Mouse (Mus musculus) limb, embryonic 14.5 days (tissue): ENCODE measurements around the gene Cenpb. TPM values are rescaled to one million over a fixed set of nuclear protein-coding genes. Genes with fewer than 3 reads are reported as not detected.

ENCODE experiments used
- ATAC-seq: fragments of 200-750 bp; cut with Nextera tagmentation; 2 replicates; pipeline ENCODE4 v1.8.0; 2017; ENCODE audit warnings: low read depth, moderate number of reproducible peaks, moderate TSS enrichment; ENCODE audit not compliant: low FRiP score
- DNase-seq: peaks from one replicate; pipeline ENCODE4 v3.0.0-alpha.2; 2015; ENCODE audit warnings: low spot score
- H3K27ac ChIP-seq: fragments of 300-500 bp; sonication (generic); replicated peaks from 2 replicates; pipeline ENCODE4 v1.5.1; 2014; ENCODE audit warnings: low read depth, mild to moderate bottlenecking, low read length, moderate library complexity, mixed read lengths
- H3K27me3 ChIP-seq: fragments of 300-500 bp; sonication (generic); 2 replicates; pipeline ENCODE4 v1.6.1; 2014; ENCODE audit warnings: low read length, mixed read lengths; ENCODE audit not compliant: control insufficient read depth, insufficient read depth
- H3K36me3 ChIP-seq: fragments of 300-500 bp; sonication (generic); 2 replicates; pipeline ENCODE4 v1.6.1; 2014; ENCODE audit warnings: mild to moderate bottlenecking, low read length, moderate library complexity, mixed read lengths; ENCODE audit not compliant: control insufficient read depth, insufficient read depth
- H3K4me1 ChIP-seq: fragments of 300-500 bp; sonication (generic); 2 replicates; pipeline ENCODE4 v1.6.1; 2014; ENCODE audit warnings: antibody characterized with exemption, low read length, mixed read lengths; ENCODE audit not compliant: control insufficient read depth, insufficient read depth
- H3K4me2 ChIP-seq: fragments of 300-500 bp; sonication (generic); replicated peaks from 2 replicates; pipeline ENCODE4 v1.6.1; 2014; ENCODE audit warnings: low read depth, mild to moderate bottlenecking, low read length, moderate library complexity; ENCODE audit not compliant: severe bottlenecking
- H3K4me3 ChIP-seq: fragments of 300-500 bp; sonication (generic); replicated peaks from 2 replicates; pipeline ENCODE4 v1.5.1; 2014; ENCODE audit warnings: low read length
- H3K9ac ChIP-seq: fragments of 300-500 bp; sonication (generic); 2 replicates; pipeline ENCODE4 v1.6.1; 2014; ENCODE audit warnings: mild to moderate bottlenecking, low read depth, low read length, moderate library complexity; ENCODE audit not compliant: severe bottlenecking
- H3K9me3 ChIP-seq: fragments of 300-500 bp; sonication (generic); 2 replicates; pipeline ENCODE4 v1.6.1; 2016; ENCODE audit warnings: low read length; ENCODE audit not compliant: control insufficient read depth
- POLR2A ChIP-seq: fragments of 200-500 bp; IDR thresholded peaks from 2 replicates; pipeline ENCODE4 v1.8.0; 2012; ENCODE audit warnings: inconsistent platforms, mild to moderate bottlenecking, moderate library complexity, borderline replicate concordance; ENCODE audit not compliant: insufficient read depth, insufficient read length; ENCODE audit errors: extremely low read depth
- WGBS: fragments of 180-500 bp; shearing (Covaris S2); extraction: QIAGEN DNeasy Blood & Tissue Kit; methylation state at CpG from one replicate; pipeline ENCODE4 v1.1.7; 2014; 5-methylcytosine and 5-hydroxymethylcytosine counted together
- polyA plus RNA-seq, 2 experiments: library from polyadenylated mRNA; depleted of rRNA in 1 of 2; stranded (reverse) in 1 of 2; unstranded in 1 of 2; fragments of >200 nt; fragmentation: Nextera tagmentation in 1 of 2; extraction: Ambion mirVana in 1 of 2; gene quantifications; 2 replicates each; pipeline versions ENCODE4 v1.2.1 to v1.2.3; 2012 to 2014

The Cenpb gene
- polyA plus RNA-seq, 2 experiments = 9.2 to 48.3 TPM

DNA sequence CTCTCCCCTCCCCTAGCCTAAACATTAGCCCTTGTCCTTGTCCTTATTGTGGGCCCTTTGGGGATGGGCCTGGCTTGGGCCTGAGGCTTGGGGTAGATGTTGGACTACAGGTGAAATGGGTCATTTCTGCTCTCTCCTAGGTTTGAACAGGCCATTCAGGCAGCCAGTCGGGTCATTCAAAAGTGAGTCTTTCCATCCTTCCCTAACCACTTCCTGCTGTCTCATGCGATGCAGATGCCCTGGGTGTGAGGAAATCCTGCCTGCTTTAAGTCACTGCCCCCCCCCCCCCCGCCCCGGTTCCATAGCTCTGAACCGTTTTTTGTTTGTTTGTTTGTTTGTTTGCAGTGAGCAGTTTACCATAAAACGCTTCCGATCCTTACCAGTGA lies 11.1 kb upstream of the Cenpb start:
- DNase-seq (no peak), ATAC-seq (no peak)
- Histone ChIP-seq H3K4me2 (no peak overlapping the region), H3K9me3 (no peaks in the 10 kb centered on the region), H3K27me3 (no peaks in the 10 kb centered on the region), H3K36me3 (peaks cover 57% of the 10 kb centered on the region), H3K4me3 (no peak overlapping the region), H3K27ac (no peak overlapping the region), H3K9ac (no peak overlapping the region), H3K4me1 (peaks cover 17% of the 10 kb centered on the region)
- no peak for TF ChIP-seq POLR2A
- 86% methylated on average over 7 of the region's 7 CpGs for WGBS

- no peak for TF ChIP-seq POLR2A
- 37% methylated on average over 10 of the region's 10 CpGs for WGBS
- ATAC-seq (peak; percentile 50; the same call in 1 of the 2 replicates), DNase-seq (peak; percentile 55)
- Histone ChIP-seq H3K27me3 (no peaks in the 10 kb centered on the region), H3K9me3 (no peaks in the 10 kb centered on the region), H3K9ac (no peak overlapping the region), H3K4me1 (peaks cover 17% of the 10 kb centered on the region), H3K4me2 (no peak overlapping the region), H3K4me3 (no peak overlapping the region), H3K27ac (0 out of 2 replicates have a peak overlapping the region, but pooled peaks have one; percentile 19), H3K36me3 (peaks cover 52% of the 10 kb centered on the region)
These were observed 10.6 kb upstream of the Cenpb start for GRCm38 (mm10) chr2:131190344-131191004.

DNA sequence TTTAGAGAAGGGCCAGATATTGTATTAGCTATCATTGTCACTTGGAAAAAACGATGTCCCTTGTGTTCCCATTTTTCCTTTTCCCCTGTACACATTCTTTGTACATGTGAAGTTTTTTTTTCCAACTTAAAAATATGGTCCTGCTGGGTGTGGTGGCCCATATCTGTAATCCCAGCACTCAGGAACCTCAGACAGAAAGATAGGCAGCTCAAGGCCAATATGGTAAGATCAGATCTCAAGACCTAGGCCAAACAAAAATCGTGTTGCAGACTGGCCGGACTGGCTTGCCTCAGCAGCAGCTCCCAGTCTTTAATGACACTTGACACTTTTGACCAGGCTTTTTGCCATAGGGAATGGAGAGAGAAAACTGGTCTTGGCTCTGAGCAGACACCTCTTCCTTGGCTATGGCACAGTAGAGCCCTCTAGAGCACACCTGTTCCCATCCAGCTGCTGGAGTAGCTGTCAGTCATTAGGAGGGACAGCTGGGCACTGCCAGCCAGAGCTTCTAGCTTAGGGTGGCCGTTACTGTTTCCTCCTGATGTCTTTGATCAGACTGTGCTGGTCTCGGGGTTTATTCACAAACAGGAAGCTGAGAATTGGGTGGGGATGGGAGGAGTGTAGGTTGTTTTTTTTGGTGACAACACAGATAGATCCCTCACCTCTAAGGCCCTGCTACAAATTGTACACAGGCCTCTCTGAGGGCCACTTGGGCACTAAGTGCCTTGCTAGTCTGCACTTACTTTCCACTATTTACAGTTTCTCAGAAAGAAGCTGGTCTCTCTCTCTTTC lies 9.8 kb upstream of the Cenpb start:
- H3K27ac ChIP-seq = 0 out of 2 replicates have a peak overlapping the region, but pooled peaks have one; percentile 19
- ATAC-seq = no peak
- H3K27me3 ChIP-seq = no peaks in the 10 kb centered on the region
- WGBS = 43% methylated on average over 5 of the region's 5 CpGs
- H3K4me3 ChIP-seq = no peak overlapping the region
- DNase-seq = peak; percentile 33
- H3K4me1 ChIP-seq = peaks cover 17% of the 10 kb centered on the region
- no peaks in the 10 kb centered on the region for H3K9me3 ChIP-seq
- no peak for TF ChIP-seq POLR2A
- no peak overlapping the region for H3K9ac ChIP-seq
- H3K4me2 ChIP-seq = no peak overlapping the region
- H3K36me3 ChIP-seq = peaks cover 45% of the 10 kb centered on the region

DNA sequence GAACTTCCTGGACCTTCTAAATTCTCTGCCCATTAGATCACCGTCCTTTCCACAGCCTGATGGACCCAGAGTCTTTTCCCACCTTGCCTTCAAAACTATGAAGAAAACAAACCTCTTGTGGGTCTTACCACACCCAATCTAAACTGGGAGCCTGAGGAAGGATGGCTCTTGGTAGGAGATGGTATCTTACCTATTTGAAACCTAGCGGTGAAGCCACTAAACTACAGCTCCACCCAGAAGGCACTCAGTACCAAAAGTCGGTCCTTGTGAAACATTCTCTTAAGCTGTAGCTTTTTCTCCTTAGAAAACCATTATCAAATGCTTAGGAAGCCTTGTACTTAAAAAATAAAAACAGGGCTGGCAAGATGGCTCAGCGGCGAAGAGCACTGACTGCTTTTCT lies 8.4 kb upstream of the Cenpb start:
- Histone ChIP-seq H3K36me3 (peaks cover 31% of the 10 kb centered on the region), H3K4me1 (peaks cover 17% of the 10 kb centered on the region), H3K4me2 (peak overlapping the region; percentile 66), H3K27ac (no peak overlapping the region), H3K4me3 (no peak overlapping the region), H3K27me3 (no peaks in the 10 kb centered on the region), H3K9ac (no peak overlapping the region), H3K9me3 (no peaks in the 10 kb centered on the region)
- WGBS = 94% methylated on average over 5 of the region's 5 CpGs
- TF ChIP-seq POLR2A = no peak
- no peak for DNase-seq
- ATAC-seq = no peak

DNA sequence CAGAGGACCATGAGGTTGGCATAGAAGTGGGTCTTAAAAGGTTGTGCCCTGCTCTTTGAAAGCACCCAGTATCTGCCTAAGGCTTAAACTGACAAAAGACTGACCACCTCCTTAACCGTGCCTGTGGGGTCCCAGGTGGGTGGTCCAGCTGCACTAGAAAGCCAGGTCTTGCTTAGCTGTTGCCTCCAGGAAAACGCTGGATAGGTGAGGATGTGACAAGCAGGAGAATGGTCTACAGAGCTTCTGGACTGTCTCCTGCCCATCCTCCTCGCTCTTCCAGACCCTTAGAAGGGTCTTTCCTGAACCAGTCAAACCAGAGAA lies 7.7 kb upstream of the Cenpb start:
- no peaks in the 10 kb centered on the region for H3K9me3 ChIP-seq

More for the DNA sequence above, 7.7 kb upstream of the Cenpb start:
- Histone ChIP-seq H3K36me3 (peaks cover 24% of the 10 kb centered on the region), H3K9ac (peak overlapping the region; percentile 64), H3K4me1 (peaks cover 17% of the 10 kb centered on the region), H3K4me2 (peak overlapping the region; percentile 66), H3K27me3 (no peaks in the 10 kb centered on the region), H3K4me3 (peak overlapping the region; percentile 59), H3K27ac (no peak overlapping the region)
- WGBS = 21% methylated on average over 3 of the region's 3 CpGs
- ATAC-seq (no peak), DNase-seq (no peak)
- TF ChIP-seq POLR2A = no peak
